30 mouse cellular contexts compared by ENCODE assay signal in genomic region chr8:74971636-74972035, GRCm38 (mm10).
"Had no signal": no experiment of that assay in that cellular context is flagged by ENCODE, and none has a peak within 500 bp of the region (broad histone marks: within the 10 kb centered on the region; RNA-seq: fewer than 3 reads in every experiment).

No protein-coding gene starts in this region.

- H3K36me3 ChIP-seq: limb, embryonic 10.5 days; limb, embryonic 12.5 days; limb, embryonic 13.5 days; limb, embryonic 15.5 days; liver, embryonic 12.5 days; liver, embryonic 13.5 days; liver, embryonic 15.5 days; lung, embryonic 15.5 days; midbrain, embryonic 10.5 days; midbrain, embryonic 12.5 days; midbrain, embryonic 13.5 days; neural tube, embryonic 12.5 days had no signal

- DNase-seq: left cerebral cortex, postnatal 4 days; liver; liver, embryonic 13.5 days; liver, postnatal 0 days; lung, adult 18-20 months; lung, adult 2 months; lung, embryonic 14.5 days; lung, postnatal 10 days; lung, postnatal 14 days; lung, postnatal 4 days; midbrain, embryonic 14.5 days had no signal

- H3K9me3 ChIP-seq: limb, embryonic 10.5 days; limb, embryonic 12.5 days; limb, embryonic 13.5 days; limb, embryonic 15.5 days; liver, embryonic 12.5 days; liver, embryonic 13.5 days; liver, embryonic 15.5 days; lung, embryonic 15.5 days; midbrain, embryonic 10.5 days; midbrain, embryonic 12.5 days; midbrain, embryonic 13.5 days; neural tube, embryonic 12.5 days had no signal

- H3K27ac ChIP-seq: left cerebral cortex, adult 2 months; limb, embryonic 10.5 days; limb, embryonic 12.5 days; limb, embryonic 13.5 days; limb, embryonic 15.5 days; liver, embryonic 12.5 days; liver, embryonic 13.5 days; liver, embryonic 14.5 days; liver, embryonic 15.5 days; lung, embryonic 15.5 days; macrophage; midbrain, embryonic 10.5 days; midbrain, embryonic 12.5 days; midbrain, embryonic 13.5 days; neural tube, embryonic 12.5 days had no signal

- H3K4me2 ChIP-seq: limb, embryonic 12.5 days; limb, embryonic 13.5 days; limb, embryonic 15.5 days; liver, embryonic 11.5 days; liver, embryonic 12.5 days; liver, embryonic 13.5 days; liver, embryonic 15.5 days; lung, embryonic 14.5 days; lung, embryonic 15.5 days; midbrain, embryonic 12.5 days; midbrain, embryonic 13.5 days; neural tube, embryonic 12.5 days had no signal

- H3K4me3 ChIP-seq: left cerebral cortex, adult 2 months; limb, embryonic 10.5 days; limb, embryonic 12.5 days; limb, embryonic 13.5 days; limb, embryonic 15.5 days; liver, embryonic 12.5 days; liver, embryonic 13.5 days; liver, embryonic 15.5 days; lung, embryonic 15.5 days; megakaryocyte, embryonic 14.5 days; midbrain, embryonic 10.5 days; midbrain, embryonic 12.5 days; midbrain, embryonic 13.5 days; myocyte; neural tube, embryonic 12.5 days had no signal

- ATAC-seq: liver, embryonic 12.5 days; liver, postnatal 0 days; lung, postnatal 0 days; midbrain, embryonic 13.5 days; midbrain, embryonic 16.5 days had no signal

- H3K9ac ChIP-seq: limb, embryonic 12.5 days; limb, embryonic 13.5 days; limb, embryonic 15.5 days; liver, embryonic 12.5 days; liver, embryonic 13.5 days; liver, embryonic 14.5 days; liver, embryonic 15.5 days; liver, postnatal 0 days; lung, embryonic 14.5 days; lung, embryonic 15.5 days; midbrain, embryonic 12.5 days; midbrain, embryonic 13.5 days; neural tube, embryonic 12.5 days had no signal

- H3K4me1 ChIP-seq: limb, embryonic 10.5 days; limb, embryonic 12.5 days; limb, embryonic 13.5 days; limb, embryonic 15.5 days; liver, embryonic 13.5 days; liver, embryonic 15.5 days; lung, embryonic 15.5 days; midbrain, embryonic 10.5 days had no signal

- H3K27me3 ChIP-seq: limb, embryonic 12.5 days; limb, embryonic 13.5 days; limb, embryonic 15.5 days; liver, embryonic 12.5 days; liver, embryonic 13.5 days; liver, embryonic 15.5 days; lung, embryonic 15.5 days; midbrain, embryonic 12.5 days; midbrain, embryonic 13.5 days; neural tube, embryonic 12.5 days had no signal
